Mouse (Mus musculus) limb, embryonic 13.5 days (tissue): ENCODE results near the gene Cdk4. TPM values are rescaled to one million over a fixed set of nuclear protein-coding genes. Genes with fewer than 3 reads are reported as not detected.

Experiments
- ATAC-seq: fragments of 200-750 bp; cut with Nextera tagmentation; 2 replicates; pipeline ENCODE4 v1.8.0; 2017; ENCODE audit warnings: low read depth, moderate number of reproducible peaks, moderate TSS enrichment; ENCODE audit not compliant: low FRiP score
- H3K27ac ChIP-seq: fragments of 300-500 bp; sonication (generic); 2 replicates; pipeline ENCODE4 v1.5.1; 2015; ENCODE audit warnings: inconsistent platforms, mild to moderate bottlenecking, moderate library complexity
- H3K27me3 ChIP-seq: fragments of 300-500 bp; sonication (generic); 2 replicates; pipeline ENCODE4 v1.6.1; 2015; ENCODE audit warnings: mild to moderate bottlenecking, inconsistent platforms
- H3K36me3 ChIP-seq: fragments of 300-500 bp; sonication (generic); 2 replicates; pipeline ENCODE4 v1.6.1; 2015; ENCODE audit warnings: inconsistent platforms, mild to moderate bottlenecking, moderate library complexity
- H3K4me1 ChIP-seq: fragments of 300-500 bp; sonication (generic); 2 replicates; pipeline ENCODE4 v1.6.1; 2015; ENCODE audit warnings: inconsistent platforms
- H3K4me2 ChIP-seq: fragments of 300-500 bp; sonication (generic); replicated peaks from 2 replicates; pipeline ENCODE4 v1.6.1; 2015; ENCODE audit warnings: inconsistent platforms, mild to moderate bottlenecking, moderate library complexity
- H3K4me3 ChIP-seq: fragments of 300-500 bp; sonication (generic); 2 replicates; pipeline ENCODE4 v1.5.1; 2015; ENCODE audit warnings: moderate library complexity, mild to moderate bottlenecking, inconsistent platforms
- H3K9ac ChIP-seq: fragments of 300-500 bp; sonication (generic); 2 replicates; pipeline ENCODE4 v1.6.1; 2015; ENCODE audit warnings: mild to moderate bottlenecking, inconsistent platforms
- H3K9me3 ChIP-seq: fragments of 300-500 bp; sonication (generic); 2 replicates; pipeline ENCODE4 v1.6.1; 2016; ENCODE audit warnings: inconsistent platforms
- WGBS: fragments of 180-500 bp; shearing (Covaris S2); methylation state at CpG from one replicate; pipeline ENCODE4 v1.1.7; 2015; 5-methylcytosine and 5-hydroxymethylcytosine counted together
- polyA plus RNA-seq: library from polyadenylated mRNA; unstranded; fragments of >200 nt; fragmentation: Nextera tagmentation; extraction: Ambion mirVana; gene quantifications from 2 replicates; pipeline ENCODE4 v1.2.1, GENCODE M21; 2015

Cdk4 gene
- polyA plus RNA-seq, 1 experiment from 2014 or later = 2,027 TPM

- no peaks in the 10 kb centered on the region for H3K4me1 ChIP-seq
- no peaks in the 10 kb centered on the region for H3K27me3 ChIP-seq
- WGBS = 88% methylated on average over 11 of the region's 11 CpGs
- H3K27ac ChIP-seq = no peak overlapping the region
- no peak overlapping the region for H3K4me2 ChIP-seq
- H3K9me3 ChIP-seq = no peaks in the 10 kb centered on the region
- H3K9ac ChIP-seq = no peak overlapping the region
- peaks cover 58% of the 10 kb centered on the region for H3K36me3 ChIP-seq
- no peak overlapping the region for H3K4me3 ChIP-seq
- ATAC-seq = no peak
Measured at GRCm38 (mm10) chr10:127114408-127114807, 51.1 kb downstream of the Cdk4 start.

DNA sequence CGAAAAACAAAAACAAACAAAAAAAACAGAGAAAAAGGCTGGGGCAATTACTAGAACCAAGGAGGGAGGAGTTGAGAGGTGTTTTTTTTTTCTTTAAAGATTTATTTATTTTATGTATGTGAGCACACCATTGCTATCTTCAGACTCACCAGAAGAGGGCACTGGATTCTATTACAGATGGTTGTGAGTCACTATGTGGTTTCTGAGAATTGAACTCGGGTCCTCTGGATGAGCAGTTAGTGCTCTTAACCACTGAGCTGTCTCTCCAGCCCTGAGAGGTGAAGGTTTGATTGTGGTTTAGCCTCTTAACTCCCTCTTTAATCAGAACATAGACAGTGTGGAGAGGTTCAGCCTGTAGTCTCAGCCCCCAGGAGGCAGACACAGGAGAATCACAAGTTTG lies 51.7 kb downstream of the Cdk4 start:
- no peak overlapping the region for H3K4me2 ChIP-seq
- no peak overlapping the region for H3K4me3 ChIP-seq
- H3K4me1 ChIP-seq = peaks cover 3% of the 10 kb centered on the region; the same call in 1 of the 2 replicates
- WGBS = 85% methylated on average over 2 of the region's 2 CpGs
- ATAC-seq = no peak
- H3K36me3 ChIP-seq = peaks cover 60% of the 10 kb centered on the region
- H3K27ac ChIP-seq = no peak overlapping the region
- H3K27me3 ChIP-seq = no peaks in the 10 kb centered on the region
- no peaks in the 10 kb centered on the region for H3K9me3 ChIP-seq
- no peak overlapping the region for H3K9ac ChIP-seq

Other genes starting within 250 kb of the Cdk4 start
- gene Atp23, start 162.2 kb upstream of the Cdk4 start, polyA plus RNA-seq = 18.9 and 20.5 TPM in 2 replicates
- 78.2 and 78.9 TPM in 2 replicates for gene Ctdsp2, start 84.8 kb upstream of the Cdk4 start, polyA plus RNA-seq
- gene Avil, start 62.8 kb upstream of the Cdk4 start, polyA plus RNA-seq = 0.32 and 0.56 TPM in 2 replicates
- gene Tsfm, start 32.7 kb upstream of the Cdk4 start, polyA plus RNA-seq = 80.8 and 81.1 TPM in 2 replicates
- gene Mettl1, start 22.1 kb upstream of the Cdk4 start, polyA plus RNA-seq = 65.5 and 66.9 TPM in 2 replicates
- gene Eef1akmt3, start 22.0 kb upstream of the Cdk4 start, polyA plus RNA-seq = 1.0 and 1.1 TPM in 2 replicates
- gene Cyp27b1, start 15.3 kb upstream of the Cdk4 start, polyA plus RNA-seq = 0.10 and 0.15 TPM in 2 replicates
- 1.5 and 1.8 TPM in 2 replicates for gene March9, start 3.4 kb upstream of the Cdk4 start, polyA plus RNA-seq
- 174 and 188 TPM in 2 replicates for gene Tspan31, start 6.7 kb downstream of the Cdk4 start, polyA plus RNA-seq
- 0.29 and 0.43 TPM in 2 replicates for gene Agap2, start 11.8 kb downstream of the Cdk4 start, polyA plus RNA-seq
- 80.8 and 84.9 TPM in 2 replicates for gene Os9, start 57.6 kb downstream of the Cdk4 start, polyA plus RNA-seq
- gene B4galnt1, start 101.7 kb downstream of the Cdk4 start, polyA plus RNA-seq = 6.2 and 6.9 TPM in 2 replicates
- gene Slc26a10, start 117.1 kb downstream of the Cdk4 start, polyA plus RNA-seq = 1.4 and 1.6 TPM in 2 replicates
- gene Arhgef25, start 126.5 kb downstream of the Cdk4 start, polyA plus RNA-seq = 108 and 111 TPM in 2 replicates
- gene Dtx3, start 132.2 kb downstream of the Cdk4 start, polyA plus RNA-seq = 169 and 173 TPM in 2 replicates
- gene Pip4k2c, start 148.1 kb downstream of the Cdk4 start, polyA plus RNA-seq = 27.6 and 29.1 TPM in 2 replicates
- gene Kif5a, start 199.8 kb downstream of the Cdk4 start, polyA plus RNA-seq = 4.2 and 4.8 TPM in 2 replicates
- gene Dctn2, start 202.8 kb downstream of the Cdk4 start, polyA plus RNA-seq = 188 and 192 TPM in 2 replicates
- 15.0 and 16.7 TPM in 2 replicates for gene Mbd6, start 225.5 kb downstream of the Cdk4 start, polyA plus RNA-seq
- gene Mars, start 248.3 kb downstream of the Cdk4 start, polyA plus RNA-seq = 118 and 122 TPM in 2 replicates